Mouse (Mus musculus) adrenal gland, adult (tissue): Measurements from ENCODE around the gene Ssbp3.

Source experiments
- DNase-seq, 2 experiments: peaks; one replicate each; pipeline ENCODE4 v3.0.0; 2022 to 2023; ENCODE audit warnings: low spot score in 1 of 2; ENCODE audit not compliant: inconsistent age in 2 of 2

Ssbp3 gene

GRCm38 (mm10) chr4:106933813-106934482 is 23.4 kb downstream of the Ssbp3 start:
- DNase-seq: no peak

- no peak for DNase-seq
These were observed 24.6 kb downstream of the Ssbp3 start for GRCm38 (mm10) chr4:106934931-106935582.

- no peak for DNase-seq
These were observed 25.1 kb downstream of the Ssbp3 start for GRCm38 (mm10) chr4:106935583-106935935.

GRCm38 (mm10) chr4:106936041-106936440 is 25.5 kb downstream of the Ssbp3 start:
- DNase-seq: no peak

GRCm38 (mm10) chr4:106936741-106937140 is 26.2 kb downstream of the Ssbp3 start:
- no peak for DNase-seq

- no peak for DNase-seq
These were observed 28.2 kb downstream of the Ssbp3 start for GRCm38 (mm10) chr4:106938506-106939222.

- DNase-seq: peak; percentile 63 to 84
These were observed 28.9 kb downstream of the Ssbp3 start for GRCm38 (mm10) chr4:106939223-106939918.

GRCm38 (mm10) chr4:106939919-106940227 is 29.4 kb downstream of the Ssbp3 start:
- DNase-seq: no peak

GRCm38 (mm10) chr4:106940945-106941344 is 30.4 kb downstream of the Ssbp3 start:
- no peak for DNase-seq

GRCm38 (mm10) chr4:106941475-106941874 is 31.0 kb downstream of the Ssbp3 start:
- peak in 1 of 2 experiments; percentile 61 for DNase-seq

GRCm38 (mm10) chr4:106942491-106942890 is 32.0 kb downstream of the Ssbp3 start:
- no peak for DNase-seq

- DNase-seq: no peak
These were observed 33.1 kb downstream of the Ssbp3 start for GRCm38 (mm10) chr4:106943627-106944026.

- DNase-seq: no peak
These were observed 34.4 kb downstream of the Ssbp3 start for GRCm38 (mm10) chr4:106944898-106945297.

- no peak for DNase-seq
These were observed 37.2 kb downstream of the Ssbp3 start for GRCm38 (mm10) chr4:106947741-106948140.

GRCm38 (mm10) chr4:106948546-106948945 is 38.0 kb downstream of the Ssbp3 start:
- no peak for DNase-seq

GRCm38 (mm10) chr4:106949200-106949599 is 38.7 kb downstream of the Ssbp3 start:
- no peak for DNase-seq

- DNase-seq: no peak
These were observed 40.3 kb downstream of the Ssbp3 start for GRCm38 (mm10) chr4:106950801-106951200.

- peak in 1 of 2 experiments; percentile 29 for DNase-seq
These were observed 41.0 kb downstream of the Ssbp3 start for GRCm38 (mm10) chr4:106951455-106951854.

GRCm38 (mm10) chr4:106953221-106953620 is 42.7 kb downstream of the Ssbp3 start:
- peak in 1 of 2 experiments; percentile 60 for DNase-seq

- DNase-seq: peak; percentile 58 to 83
These were observed 43.3 kb downstream of the Ssbp3 start for GRCm38 (mm10) chr4:106953760-106954159.
